Mouse (Mus musculus) induced T-regulatory cell, adult 2 months (primary cell): ENCODE results near the gene Gm43191.

Source experiments
- DNase-seq: peaks from one replicate; pipeline ENCODE4 v3.0.0-alpha.2; 2012; ENCODE audit warnings: low read depth

Gm43191 gene

DNA sequence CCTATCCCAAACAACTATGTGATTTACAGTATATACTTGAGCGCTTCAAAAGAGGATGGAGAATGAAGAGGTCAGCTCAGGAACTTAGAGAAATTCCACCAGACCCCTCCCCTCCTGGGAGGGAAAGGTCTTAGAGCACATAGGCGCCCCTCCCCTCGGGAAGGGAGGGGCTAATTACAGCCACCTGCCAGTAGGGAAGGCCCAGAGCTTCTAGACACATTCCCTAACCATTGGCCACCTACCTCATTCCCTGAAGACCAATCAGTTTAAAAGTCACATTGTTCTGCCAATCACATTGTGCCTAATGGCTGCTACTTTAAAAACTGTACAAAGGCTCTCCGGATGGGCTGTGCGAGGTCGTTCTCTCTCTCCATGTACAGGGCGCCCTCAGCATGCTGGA, 58.4 kb downstream of the Gm43191 start:
- DNase-seq, result no peak

DNA sequence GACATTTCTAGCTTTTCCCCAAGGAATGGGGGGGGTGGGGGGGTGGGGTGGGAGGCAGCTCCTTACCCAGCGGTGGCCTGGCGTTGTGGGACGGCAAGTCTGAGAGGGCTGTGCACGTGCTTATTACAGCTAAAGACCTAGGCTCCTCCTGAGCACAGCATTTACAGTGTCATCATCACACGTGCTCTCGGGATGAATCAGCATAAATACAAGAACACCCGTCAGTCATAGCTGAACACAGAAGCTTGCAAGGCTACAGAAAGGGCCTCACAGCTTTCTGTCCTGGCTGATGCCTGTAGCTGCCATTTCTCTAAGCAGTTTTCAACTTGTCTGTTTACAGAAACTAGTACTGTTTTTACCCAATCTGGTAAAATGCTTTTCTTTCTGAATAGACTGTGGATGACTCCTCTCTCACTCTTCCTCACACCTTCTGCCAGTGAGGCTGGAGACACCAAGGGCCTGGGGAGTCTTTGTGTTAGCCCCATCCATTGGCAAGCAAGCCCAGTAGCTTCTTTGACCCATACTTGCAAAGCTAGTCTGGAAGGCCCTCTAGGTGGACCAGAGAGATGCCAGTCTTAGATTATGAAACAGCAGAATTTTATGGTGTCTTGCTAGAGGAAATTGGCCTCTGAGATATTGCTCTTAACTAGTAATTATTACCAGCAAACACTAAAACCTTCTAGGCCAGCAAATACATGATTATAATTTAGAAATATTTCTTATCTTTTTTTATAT, 60.3 kb downstream of the Gm43191 start:
- DNase-seq, result no peak

DNA sequence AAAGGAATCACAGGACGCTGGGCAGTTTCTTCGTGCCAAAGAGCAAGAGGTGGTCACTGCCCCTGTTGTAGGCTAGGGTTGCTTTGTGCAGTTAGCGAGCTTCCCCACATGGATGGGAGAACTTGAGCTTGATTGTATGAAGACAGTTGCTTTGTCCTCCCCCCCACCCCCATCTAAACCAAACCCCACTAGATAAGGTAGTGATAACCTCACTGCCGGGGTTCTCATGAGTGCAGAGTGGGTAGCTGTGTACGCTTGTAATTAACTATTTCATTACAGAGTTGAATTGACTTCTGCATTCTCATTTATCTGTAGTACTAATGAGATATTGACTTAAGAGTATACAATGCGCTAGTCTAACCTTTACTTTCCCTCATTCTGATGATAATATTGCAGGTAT, 62.2 kb downstream of the Gm43191 start:
- no peak for DNase-seq

DNA sequence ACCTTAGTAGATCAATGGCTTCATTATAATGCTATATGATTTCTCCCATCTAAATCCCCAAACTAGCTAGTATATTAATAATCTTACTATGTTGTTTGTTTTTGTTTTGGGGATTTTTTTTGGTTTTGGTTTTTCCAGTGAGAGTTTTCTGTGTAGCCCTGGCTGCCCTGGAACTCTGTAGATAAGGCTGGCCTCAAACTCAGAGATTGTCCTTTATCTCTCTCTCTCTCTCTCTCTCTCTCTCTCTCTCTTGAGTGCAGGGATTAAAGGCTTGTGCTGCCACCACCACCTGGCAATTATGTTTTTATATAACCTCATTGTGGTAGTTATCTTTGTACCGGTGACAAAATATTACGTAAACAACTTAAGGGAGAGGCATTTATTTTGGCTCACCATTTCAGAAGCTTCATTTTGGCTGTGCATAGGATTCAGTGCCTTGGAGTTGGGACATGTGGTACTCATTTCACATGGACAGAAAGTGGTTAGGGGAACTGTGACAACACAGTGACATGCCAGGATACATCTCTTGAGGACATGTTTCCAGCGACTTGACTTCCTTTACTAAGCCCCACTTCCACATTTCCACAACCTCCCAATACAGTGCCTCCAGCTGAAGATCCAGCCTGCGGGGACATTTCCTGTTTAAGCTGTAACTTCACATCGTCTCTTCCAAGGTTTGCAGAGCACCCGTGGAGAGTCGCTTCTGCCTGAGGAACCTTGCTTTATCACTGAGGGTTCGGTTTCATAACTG, 65.6 kb downstream of the Gm43191 start:
- no peak for DNase-seq

DNA sequence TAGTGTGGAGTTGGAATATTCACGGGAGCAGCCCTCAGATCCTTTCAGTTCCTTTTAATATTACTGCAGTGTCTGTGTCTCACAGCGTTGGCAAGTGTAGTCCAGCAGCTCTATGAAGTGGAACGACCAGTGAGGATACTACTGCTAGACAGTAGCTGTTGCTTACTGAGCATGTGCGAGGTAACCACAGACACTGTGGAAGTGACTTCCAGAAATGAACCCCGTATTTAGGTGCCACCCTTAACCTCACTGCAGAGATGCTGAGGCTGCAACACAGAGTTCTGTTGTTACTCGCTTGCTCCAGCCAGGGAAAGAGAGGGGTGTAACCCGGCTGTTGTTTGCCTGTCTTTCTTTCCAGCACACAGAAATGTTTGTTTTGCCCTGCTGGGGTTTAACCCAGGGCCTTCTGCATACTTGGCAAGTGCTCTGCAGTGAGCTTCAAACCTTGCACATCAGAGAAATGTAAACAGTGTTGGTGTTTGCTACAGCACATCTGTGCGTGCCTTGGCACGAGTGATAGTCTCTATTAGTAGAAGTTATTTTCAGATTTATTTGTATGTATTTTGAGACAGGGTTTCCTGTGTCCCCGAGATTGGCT, 66.7 kb downstream of the Gm43191 start, which contains the start of gene Trmt13:
Gene Trmt13 (minus strand): TSS at position 293 of the 598 bp plus-strand sequence.
- no peak for DNase-seq

DNA sequence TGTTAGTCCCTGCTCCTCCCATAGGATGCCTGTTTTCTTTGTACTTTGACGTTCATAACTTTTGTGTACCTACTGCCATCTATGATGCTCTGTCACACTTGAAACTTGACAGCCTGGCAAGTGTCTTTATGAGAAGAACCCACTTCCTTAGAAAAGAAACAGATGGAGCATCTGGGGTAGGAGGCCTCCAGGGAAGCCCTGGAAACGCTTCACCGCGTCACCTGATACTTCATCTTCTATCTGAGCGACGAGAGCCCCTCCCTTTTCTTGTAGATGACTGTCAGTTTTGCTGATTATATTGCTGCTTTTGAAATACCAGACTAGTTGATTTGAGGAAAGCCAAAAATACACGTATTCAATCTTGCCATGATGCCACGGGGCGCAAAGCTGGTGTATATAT, 76.5 kb downstream of the Gm43191 start:
- no peak for DNase-seq

DNA sequence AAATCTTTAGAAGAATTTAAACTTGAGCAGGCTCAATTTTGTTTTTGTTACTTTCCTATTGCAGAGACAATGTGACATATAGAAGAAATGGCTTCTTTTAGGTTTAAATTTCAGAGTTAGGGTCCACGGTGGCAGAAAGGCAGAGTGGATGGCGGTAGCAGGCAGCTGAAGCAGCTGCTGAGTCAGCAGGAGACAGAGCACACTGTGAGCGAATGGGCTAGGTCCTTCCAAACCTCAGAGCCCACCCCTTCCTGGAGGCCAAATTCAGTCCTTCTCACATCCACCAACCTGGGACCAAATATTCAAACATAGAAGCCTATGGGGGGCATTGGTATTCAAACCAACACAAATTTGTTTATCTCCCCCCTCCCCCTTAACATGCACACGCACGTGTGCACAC, 79.3 kb downstream of the Gm43191 start:
- DNase-seq, result no peak

DNA sequence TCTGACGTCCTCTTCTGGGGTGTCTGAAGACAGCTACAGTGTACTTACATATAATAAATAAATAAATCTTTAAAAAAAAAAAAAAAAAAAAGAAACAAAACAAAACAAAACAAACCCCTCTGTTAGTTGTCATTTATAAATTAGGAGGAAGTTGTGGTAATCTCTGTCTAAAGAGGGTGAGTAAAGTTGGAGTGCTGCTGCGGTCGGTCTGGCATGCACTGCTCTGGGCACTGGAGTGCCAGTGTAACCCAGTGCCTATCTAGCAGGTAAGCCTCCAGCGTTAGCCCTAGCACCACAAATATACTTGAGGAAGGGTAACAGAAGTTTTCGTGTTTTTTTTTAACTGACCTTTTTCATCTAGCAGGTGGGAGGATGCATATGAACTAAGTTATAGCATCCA, 80.1 kb downstream of the Gm43191 start:
- no peak for DNase-seq

DNA sequence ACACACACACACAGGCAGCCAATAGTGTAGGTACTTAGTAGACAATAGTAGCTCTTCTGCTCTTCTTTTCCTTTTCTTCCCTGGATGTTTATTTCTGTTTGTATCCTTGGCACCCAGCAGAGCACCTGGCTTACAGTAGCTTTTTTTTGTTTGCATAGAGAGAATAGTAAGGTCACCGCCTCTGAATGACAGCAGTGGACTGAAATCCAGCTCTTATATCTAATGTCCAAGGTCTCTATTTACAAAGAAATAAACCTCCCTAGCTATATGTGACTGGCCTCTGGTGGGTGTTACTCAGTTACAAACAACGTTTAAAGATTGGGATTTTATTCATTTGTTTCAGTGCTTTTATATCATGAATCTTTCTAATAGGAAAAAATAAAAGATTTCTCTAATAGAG, 81.4 kb downstream of the Gm43191 start:
- no peak for DNase-seq

DNA sequence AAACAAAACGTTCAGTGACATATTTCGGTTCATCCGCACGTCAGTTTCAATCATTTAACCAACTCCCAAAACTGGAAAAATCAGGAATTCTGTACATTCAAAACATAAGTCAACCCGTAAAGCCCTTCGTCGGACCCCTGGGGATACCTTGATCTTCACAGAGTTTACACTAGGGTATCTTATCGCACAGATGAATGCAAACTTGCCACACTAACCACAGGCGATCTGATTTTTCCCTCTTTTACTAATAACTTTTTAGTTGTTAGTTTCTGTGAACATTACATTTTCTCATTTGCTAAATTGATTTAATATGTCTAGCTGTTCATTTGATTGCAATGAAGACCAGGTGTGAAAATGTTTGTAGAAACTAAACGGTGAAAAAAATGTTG, 85.5 kb downstream of the Gm43191 start:
- no peak for DNase-seq

DNA sequence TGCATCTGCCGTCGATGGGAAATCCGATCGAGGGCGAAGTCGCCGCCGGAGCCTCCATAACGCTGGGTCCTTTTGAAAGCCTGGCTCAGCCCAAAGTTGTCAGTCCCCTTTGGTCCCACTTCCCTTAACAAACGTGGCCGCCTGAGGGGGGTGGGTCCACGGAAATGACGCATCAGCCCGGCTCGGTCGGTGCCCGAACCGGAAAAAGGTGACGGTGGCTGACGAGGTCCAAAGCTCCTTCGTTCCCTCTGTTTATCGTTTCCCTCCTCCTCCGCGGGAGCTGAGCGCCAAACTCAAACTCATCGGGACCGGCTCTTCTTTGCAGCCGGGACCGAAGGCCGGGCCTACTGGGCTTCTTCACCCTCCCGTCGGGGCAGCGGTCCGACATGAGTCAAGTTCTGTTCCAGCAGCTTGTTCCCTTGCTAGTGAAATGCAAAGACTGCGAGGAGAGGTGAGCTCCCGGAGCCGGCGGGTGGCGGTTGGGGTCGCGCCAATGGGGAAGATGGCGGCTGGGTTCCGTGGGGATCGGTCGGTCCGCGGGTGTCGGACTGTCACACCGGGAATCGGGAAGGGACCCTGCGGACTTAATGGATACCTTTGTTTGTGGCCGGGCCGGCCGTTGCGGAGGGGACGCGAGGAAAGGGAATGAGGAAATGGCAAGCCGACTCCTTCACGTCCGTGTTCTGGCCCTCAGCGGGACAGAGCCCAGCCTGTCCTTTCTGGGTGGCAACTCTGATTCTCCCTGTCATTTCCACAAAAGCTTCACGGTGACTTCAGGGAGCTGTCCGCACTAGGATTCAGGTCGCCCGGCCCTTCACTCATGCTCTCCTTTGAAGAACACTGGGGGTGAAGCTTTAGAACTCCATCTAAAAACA, 86.1 kb downstream of the Gm43191 start, which contains the start of gene Sass6:
Gene Sass6 (plus strand): TSS at position 255 of the 875 bp plus-strand sequence.
- DNase-seq, result peak; percentile 99

DNA sequence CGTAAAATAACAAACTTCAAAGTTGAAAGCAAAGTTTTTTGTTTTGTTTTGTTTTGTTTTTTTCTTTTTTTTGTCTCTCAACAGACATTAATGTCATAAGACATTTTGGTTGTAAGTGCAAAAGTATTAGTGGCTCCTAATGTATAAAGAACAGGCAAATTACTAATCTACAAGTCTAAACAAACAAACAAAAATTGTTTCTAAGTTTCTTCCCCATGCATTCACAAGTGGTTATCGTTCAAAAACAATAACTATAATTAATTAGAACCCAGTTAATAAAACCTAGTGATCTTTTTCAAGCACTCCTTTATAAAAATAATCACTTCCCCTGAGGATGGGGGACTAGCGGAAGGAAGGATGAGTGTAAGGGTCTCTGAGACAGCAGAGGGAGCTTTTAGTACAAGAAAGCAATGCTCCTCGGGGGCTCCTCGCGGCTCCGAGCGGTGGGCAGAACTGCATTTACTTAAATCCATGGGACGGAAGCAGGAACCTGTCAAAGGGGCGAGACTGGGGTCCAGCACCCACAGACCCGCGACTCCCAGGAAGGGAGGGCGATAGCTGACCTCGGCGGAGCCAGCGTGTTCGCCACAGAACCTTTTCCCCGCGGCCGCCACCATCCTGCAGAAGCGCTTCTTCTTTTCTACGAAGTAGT, 86.9 kb downstream of the Gm43191 start:
- DNase-seq, result no peak
